Mouse (Mus musculus): Measurements from ENCODE around the gene Nqo2. TPM values are rescaled to one million over a fixed set of nuclear protein-coding genes. Genes with fewer than 3 reads are reported as not detected.
"Not testable (repeated sequence)": the region's sequence is repeated elsewhere in the genome, so short reads cannot be mapped to it uniquely, and the experiment has no call there.

The Nqo2 gene
- total and polyA plus RNA-seq, 3 experiments = 4.3 to 11.2 (median 10.7) TPM

DNA sequence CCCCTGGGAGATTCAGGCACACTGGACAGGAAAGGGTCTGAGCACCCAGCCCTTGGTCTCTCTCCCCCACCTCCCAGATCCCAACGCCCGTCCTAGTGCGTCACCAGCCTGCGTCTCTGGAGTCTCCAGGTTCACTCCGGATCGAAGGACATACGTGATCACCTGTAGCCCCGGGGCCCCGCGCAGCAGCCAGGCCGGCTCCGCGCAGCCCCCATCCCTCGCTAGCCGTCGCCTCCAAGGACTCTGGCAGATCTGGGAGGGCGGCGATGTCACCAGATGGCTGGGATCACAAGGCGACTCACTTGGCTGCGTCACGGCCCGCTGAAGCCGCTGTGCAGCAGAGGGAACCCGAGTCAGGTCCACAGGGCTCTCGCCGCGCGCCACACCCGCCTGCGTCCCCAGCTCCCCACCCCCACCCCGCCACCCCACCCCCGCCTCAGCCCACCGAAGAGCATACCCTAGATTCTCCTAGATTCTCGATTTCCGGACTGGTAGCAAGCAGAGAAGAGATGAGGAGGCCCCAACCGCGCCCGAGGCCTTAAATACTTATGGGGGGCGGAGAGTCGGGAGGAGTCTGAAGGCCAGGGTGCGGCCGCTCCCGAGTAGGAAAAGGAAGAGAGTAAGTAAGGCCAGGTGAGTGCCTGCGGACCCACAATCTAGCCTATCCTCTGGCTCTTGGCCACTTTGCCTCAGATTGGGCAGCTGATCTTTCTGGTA is 28.9 kb upstream of the Nqo2 start:
- peak overlapping the region in 1 of 3 experiments; percentile 62 for H3K4me3 ChIP-seq (replicated peaks in 1 of 3; ENCODE audit: low read depth in 2 of 3, low read length in 2 of 3, poor library complexity in 1 of 3)
- H3K9ac ChIP-seq (ENCODE audit: insufficient read depth, low read depth) = no peak overlapping the region; the same call in 1 of the 2 replicates
- no peaks in the 10 kb centered on the region for H3K79me2 ChIP-seq (replicated peaks; ENCODE audit: control insufficient read depth, extremely low read depth, insufficient read depth, poor library complexity, severe bottlenecking)
- no peaks in the 10 kb centered on the region for H3K4me1 ChIP-seq (ENCODE audit: control insufficient read depth in 1 of 2, insufficient read depth in 2 of 2)
- H3K27ac ChIP-seq (ENCODE audit: insufficient read depth, low read depth) = no peak overlapping the region
- in situ Hi-C loops (cut with MboI; ENCODE audit: low pct_ligation_motif_present, low pct_unique_long_range_greater_than_20kb, low sequenced_read_pairs) (no loop called here), dilution Hi-C loops (cut with MboI; ENCODE audit: extremely low pct_ligation_motif_present, extremely low pct_unique_long_range_greater_than_20kb, low sequenced_read_pairs) (no loop called here)
- H3K9me3 ChIP-seq (replicated peaks; ENCODE audit: low read length) = no peaks in the 10 kb centered on the region
- no peaks in the 10 kb centered on the region for H3K27me3 ChIP-seq (replicated peaks)
- no peak for TF ChIP-seq ZC3H11A (IDR thresholded peaks at IDR 0.05; ENCODE audit: low read depth, low read length)
- no peak for TF ChIP-seq POLR2A (IDR thresholded peaks at IDR 0.05; ENCODE audit: low read depth, low read length)
- no peak for TF ChIP-seq CHD1 (IDR thresholded peaks at IDR 0.05; ENCODE audit: low read depth, low read length)
- no peak for TF ChIP-seq USF1 (IDR thresholded peaks at IDR 0.05; ENCODE audit: low read depth, low read length)
- TF ChIP-seq MAZ (IDR thresholded peaks at IDR 0.05; ENCODE audit: low read depth, low read length) = no peak
- no peak for TF ChIP-seq PAX5 (IDR thresholded peaks at IDR 0.05; ENCODE audit: low read length)
- no peak for TF ChIP-seq RCOR1 (conservative IDR thresholded peaks at IDR 0.05; ENCODE audit: low read depth, low read length)
- no peak for TF ChIP-seq UBTF (IDR thresholded peaks at IDR 0.05; ENCODE audit: low read depth, low read length)
- no peak for TF ChIP-seq CTCF (conservative IDR thresholded peaks at IDR 0.05 in 1 of 2, IDR thresholded peaks at IDR 0.05 in 1 of 2; ENCODE audit: low read depth in 2 of 2, low read length in 2 of 2)
- TF ChIP-seq CHD2 (IDR thresholded peaks at IDR 0.05; ENCODE audit: low read length) = no peak
- no peak for TF ChIP-seq ETS1 (conservative IDR thresholded peaks at IDR 0.05; ENCODE audit: low read depth, low read length)
- TF ChIP-seq MAFK (IDR thresholded peaks at IDR 0.05; ENCODE audit: insufficient replicate concordance, low read length) = no peak
- TF ChIP-seq SMC3 (IDR thresholded peaks at IDR 0.05; ENCODE audit: low read depth, low read length) = no peak
- no peak for TF ChIP-seq EP300 (IDR thresholded peaks at IDR 0.05; ENCODE audit: low read length)
- no peak for TF ChIP-seq NELFE (IDR thresholded peaks at IDR 0.05; ENCODE audit: low read depth, low read length)
- no peak for TF ChIP-seq JUN (IDR thresholded peaks at IDR 0.05; ENCODE audit: insufficient read depth, low read depth, low read length)
- no peak for TF ChIP-seq IRF4 (IDR thresholded peaks at IDR 0.05; ENCODE audit: low read depth, low read length)
- no peak for TF ChIP-seq ELF1 (IDR thresholded peaks at IDR 0.05; ENCODE audit: low read depth, low read length)
- no peak for TF ChIP-seq BHLHE40 (IDR thresholded peaks at IDR 0.05; ENCODE audit: low read depth, low read length)
- TF ChIP-seq USF2 (conservative IDR thresholded peaks at IDR 0.05; ENCODE audit: low read depth, low read length) = no peak
- peak overlapping the region; percentile 42; the same call in 1 of the 2 replicates for H3K4me2 ChIP-seq (ENCODE audit: insufficient read depth, low read depth, poor library complexity, severe bottlenecking)
- H3K36me3 ChIP-seq (replicated peaks in 1 of 2; ENCODE audit: control insufficient read depth in 1 of 2, insufficient read depth in 1 of 2, low read length in 1 of 2) = peaks cover 0 to under 1% of the 10 kb centered on the region in 2 experiments
- DNase-seq (ENCODE audit: extremely low read depth) = no peak

- H3K4me2 ChIP-seq (ENCODE audit: insufficient read depth, low read depth, poor library complexity, severe bottlenecking) = no peak overlapping the region
Measured at GRCm38 (mm10) chr13:33937151-33937550, 27.3 kb upstream of the Nqo2 start.

GRCm38 (mm10) chr13:33937587-33937986 is 26.9 kb upstream of the Nqo2 start:
- H3K4me3 ChIP-seq (replicated peaks in 1 of 3; ENCODE audit: low read depth in 2 of 3, low read length in 2 of 3, poor library complexity in 1 of 3); DNase-seq (ENCODE audit: extremely low read depth); H3K36me3 ChIP-seq (replicated peaks in 1 of 2; ENCODE audit: control insufficient read depth in 1 of 2, insufficient read depth in 1 of 2, low read length in 1 of 2); H3K4me1 ChIP-seq (ENCODE audit: control insufficient read depth in 1 of 2, insufficient read depth in 2 of 2); dilution Hi-C loops (cut with MboI; ENCODE audit: extremely low pct_ligation_motif_present, extremely low pct_unique_long_range_greater_than_20kb, low sequenced_read_pairs); in situ Hi-C loops (cut with MboI; ENCODE audit: low pct_ligation_motif_present, low pct_unique_long_range_greater_than_20kb, low sequenced_read_pairs); H3K9me3 ChIP-seq (replicated peaks; ENCODE audit: low read length); H3K27me3 ChIP-seq (replicated peaks); H3K27ac ChIP-seq (ENCODE audit: insufficient read depth, low read depth); H3K9ac ChIP-seq (ENCODE audit: insufficient read depth, low read depth); H3K79me2 ChIP-seq (replicated peaks; ENCODE audit: control insufficient read depth, extremely low read depth, insufficient read depth, poor library complexity, severe bottlenecking); H3K4me2 ChIP-seq (ENCODE audit: insufficient read depth, low read depth, poor library complexity, severe bottlenecking): not testable (repeated sequence)

More at GRCm38 (mm10) chr13:33937151-33937550, 27.3 kb upstream of the Nqo2 start:
- TF ChIP-seq SMC3 (IDR thresholded peaks at IDR 0.05; ENCODE audit: low read depth, low read length) = no peak
- TF ChIP-seq NRF1 (IDR thresholded peaks at IDR 0.05; ENCODE audit: low read depth, low read length) = no peak
- no peak for TF ChIP-seq ETS1 (conservative IDR thresholded peaks at IDR 0.05; ENCODE audit: low read depth, low read length)
- TF ChIP-seq UBTF (IDR thresholded peaks at IDR 0.05; ENCODE audit: low read depth, low read length) = no peak
- no peak for TF ChIP-seq TCF12 (IDR thresholded peaks at IDR 0.05; ENCODE audit: low read depth, low read length)
- no peak for TF ChIP-seq ZMIZ1 (IDR thresholded peaks at IDR 0.05; ENCODE audit: low read depth, low read length)
- TF ChIP-seq USF1 (IDR thresholded peaks at IDR 0.05; ENCODE audit: low read depth, low read length) = no peak
- TF ChIP-seq MYC (IDR thresholded peaks at IDR 0.05; ENCODE audit: low read depth, low read length) = no peak
- TF ChIP-seq MAFK (IDR thresholded peaks at IDR 0.05; ENCODE audit: insufficient replicate concordance, low read length) = no peak
- no peak for TF ChIP-seq RCOR1 (conservative IDR thresholded peaks at IDR 0.05; ENCODE audit: low read depth, low read length)
- TF ChIP-seq KAT2A (IDR thresholded peaks at IDR 0.05; ENCODE audit: insufficient replicate concordance, low read length) = no peak
- no peak for TF ChIP-seq TBP (conservative IDR thresholded peaks at IDR 0.05; ENCODE audit: low read depth, low read length)
- no peak for TF ChIP-seq MEF2A (IDR thresholded peaks at IDR 0.05; ENCODE audit: borderline replicate concordance, low read depth, low read length)
- no peak for TF ChIP-seq CTCF (conservative IDR thresholded peaks at IDR 0.05 in 1 of 2, IDR thresholded peaks at IDR 0.05 in 1 of 2; ENCODE audit: low read depth in 2 of 2, low read length in 2 of 2)
- TF ChIP-seq MXI1 (IDR thresholded peaks at IDR 0.05; ENCODE audit: low read depth, low read length) = no peak
- no peak for TF ChIP-seq EP300 (IDR thresholded peaks at IDR 0.05; ENCODE audit: low read length)
- no peaks in the 10 kb centered on the region for H3K9me3 ChIP-seq (replicated peaks; ENCODE audit: low read length)
- no peak overlapping the region for H3K4me3 ChIP-seq (replicated peaks in 1 of 3; ENCODE audit: low read depth in 2 of 3, low read length in 2 of 3, poor library complexity in 1 of 3)
- no peak overlapping the region for H3K27ac ChIP-seq (ENCODE audit: insufficient read depth, low read depth)
- H3K9ac ChIP-seq (ENCODE audit: insufficient read depth, low read depth) = no peak overlapping the region
- H3K36me3 ChIP-seq (replicated peaks in 1 of 2; ENCODE audit: control insufficient read depth in 1 of 2, insufficient read depth in 1 of 2, low read length in 1 of 2) = no peaks in the 10 kb centered on the region
- no peak for DNase-seq (ENCODE audit: extremely low read depth)
- no peaks in the 10 kb centered on the region for H3K27me3 ChIP-seq (replicated peaks)
- dilution Hi-C loops (cut with MboI; ENCODE audit: extremely low pct_ligation_motif_present, extremely low pct_unique_long_range_greater_than_20kb, low sequenced_read_pairs) (no loop called here), in situ Hi-C loops (cut with MboI; ENCODE audit: low pct_ligation_motif_present, low pct_unique_long_range_greater_than_20kb, low sequenced_read_pairs) (no loop called here)
- H3K4me1 ChIP-seq (ENCODE audit: control insufficient read depth in 1 of 2, insufficient read depth in 2 of 2) = no peaks in the 10 kb centered on the region
- H3K79me2 ChIP-seq (replicated peaks; ENCODE audit: control insufficient read depth, extremely low read depth, insufficient read depth, poor library complexity, severe bottlenecking) = no peaks in the 10 kb centered on the region
